Mouse (Mus musculus) hindbrain, embryonic 16.5 days (tissue): ENCODE results near the gene Lamc3. TPM values are rescaled to one million over a fixed set of nuclear protein-coding genes. Genes with fewer than 3 reads are reported as not detected.

ENCODE experiments used
- ATAC-seq: fragments of 200-750 bp; cut with Nextera tagmentation; 2 replicates; pipeline ENCODE4 v1.8.0; 2017; ENCODE audit warnings: moderate TSS enrichment, moderate library complexity
- H3K27ac ChIP-seq: fragments of 300-500 bp; sonication (generic); 2 replicates; pipeline ENCODE4 v1.5.1; 2014; ENCODE audit warnings: low read depth, mild to moderate bottlenecking, control low read depth, low read length, moderate library complexity
- H3K27me3 ChIP-seq: fragments of 300-500 bp; sonication (generic); replicated peaks from 2 replicates; pipeline ENCODE4 v1.6.1; 2014; ENCODE audit warnings: low read length; ENCODE audit not compliant: control insufficient read depth, insufficient read depth
- H3K36me3 ChIP-seq: fragments of 300-500 bp; sonication (generic); 2 replicates; pipeline ENCODE4 v1.6.1; 2014; ENCODE audit warnings: mild to moderate bottlenecking, low read length, moderate library complexity, mixed read lengths; ENCODE audit not compliant: control insufficient read depth, insufficient read depth
- H3K4me1 ChIP-seq: fragments of 300-500 bp; sonication (generic); 2 replicates; pipeline ENCODE4 v1.6.1; 2014; ENCODE audit warnings: low read depth, low read length; ENCODE audit not compliant: control insufficient read depth, insufficient read depth
- H3K4me2 ChIP-seq: fragments of 300-500 bp; sonication (generic); 2 replicates; pipeline ENCODE4 v1.6.1; 2014; ENCODE audit warnings: mild to moderate bottlenecking, low read length, control low read depth, moderate library complexity
- H3K4me3 ChIP-seq: fragments of 300-500 bp; sonication (generic); 2 replicates; pipeline ENCODE4 v1.5.1; 2014; ENCODE audit warnings: mild to moderate bottlenecking, low read length, control low read depth, moderate library complexity
- H3K9ac ChIP-seq: fragments of 300-500 bp; sonication (generic); 2 replicates; pipeline ENCODE4 v1.6.1; 2014; ENCODE audit warnings: low read depth, mild to moderate bottlenecking, control low read depth, low read length, moderate library complexity
- H3K9me3 ChIP-seq: fragments of 300-500 bp; sonication (generic); 2 replicates; pipeline ENCODE4 v1.6.1; 2014; ENCODE audit warnings: mild to moderate bottlenecking, low read length, moderate library complexity; ENCODE audit not compliant: control insufficient read depth
- WGBS: fragments of 180-500 bp; shearing (Covaris S2); extraction: QIAGEN DNeasy Blood & Tissue Kit; methylation state at CpG from one replicate; pipeline ENCODE4 v1.1.7; 2014; 5-methylcytosine and 5-hydroxymethylcytosine counted together
- polyA plus RNA-seq: library from polyadenylated mRNA; unstranded; fragments of >200 nt; fragmentation: Nextera tagmentation; extraction: Ambion mirVana; gene quantifications from 2 replicates; pipeline ENCODE4 v1.2.1, GENCODE M21; 2015

The Lamc3 gene
- polyA plus RNA-seq, 1 experiment from 2014 or later: 3.2 TPM

- H3K27me3 ChIP-seq: peaks cover 29% of the 10 kb centered on the region
- H3K27ac ChIP-seq: no peak overlapping the region
- H3K36me3 ChIP-seq: no peaks in the 10 kb centered on the region
- peaks cover 4% of the 10 kb centered on the region; the same call in 1 of the 2 replicates for H3K4me1 ChIP-seq
- H3K4me3 ChIP-seq: no peak overlapping the region
- 73% methylated on average over 1 of the region's 1 CpGs for WGBS
- no peaks in the 10 kb centered on the region for H3K9me3 ChIP-seq
- no peak overlapping the region for H3K9ac ChIP-seq
- H3K4me2 ChIP-seq: no peak overlapping the region; the same call in 1 of the 2 replicates
- ATAC-seq: no peak
Observed at GRCm38 (mm10) chr2:31888871-31889270, 1.8 kb downstream of the Lamc3 start.

- Histone ChIP-seq H3K4me2 (no peak overlapping the region), H3K9me3 (no peaks in the 10 kb centered on the region), H3K27ac (no peak overlapping the region), H3K36me3 (no peaks in the 10 kb centered on the region), H3K9ac (no peak overlapping the region), H3K4me1 (peaks cover 6% of the 10 kb centered on the region), H3K4me3 (no peak overlapping the region), H3K27me3 (peaks cover 21% of the 10 kb centered on the region)
- no peak for ATAC-seq
- 89% methylated on average over 2 of the region's 2 CpGs for WGBS
Observed at GRCm38 (mm10) chr2:31891219-31891618, 4.1 kb downstream of the Lamc3 start.

GRCm38 (mm10) chr2:31893110-31893669 lies 6.1 kb downstream of the Lamc3 start:
- Histone ChIP-seq H3K9me3 (no peaks in the 10 kb centered on the region), H3K4me3 (no peak overlapping the region), H3K27me3 (peaks cover 3% of the 10 kb centered on the region; the same call in 1 of the 2 replicates), H3K9ac (no peak overlapping the region), H3K4me2 (no peak overlapping the region), H3K27ac (no peak overlapping the region), H3K36me3 (no peaks in the 10 kb centered on the region), H3K4me1 (peaks cover 2% of the 10 kb centered on the region)
- WGBS: 76% methylated on average over 10 of the region's 10 CpGs
- ATAC-seq: no peak

GRCm38 (mm10) chr2:31894221-31894870 lies 7.3 kb downstream of the Lamc3 start:
- ATAC-seq: no peak
- Histone ChIP-seq H3K4me2 (no peak overlapping the region), H3K27ac (no peak overlapping the region), H3K4me3 (no peak overlapping the region), H3K36me3 (no peaks in the 10 kb centered on the region), H3K9ac (no peak overlapping the region), H3K4me1 (peaks cover 2% of the 10 kb centered on the region), H3K27me3 (no peaks in the 10 kb centered on the region; the same call in 1 of the 2 replicates), H3K9me3 (no peaks in the 10 kb centered on the region)
- WGBS: 57% methylated on average over 13 of the region's 13 CpGs

- peaks cover 3% of the 10 kb centered on the region for H3K4me1 ChIP-seq
- no peak overlapping the region for H3K9ac ChIP-seq
- ATAC-seq: no peak
- no peaks in the 10 kb centered on the region for H3K36me3 ChIP-seq
- no peak overlapping the region for H3K4me2 ChIP-seq
- 69% methylated on average over 4 of the region's 4 CpGs for WGBS
- H3K27me3 ChIP-seq: no peaks in the 10 kb centered on the region
- H3K9me3 ChIP-seq: no peaks in the 10 kb centered on the region
- H3K27ac ChIP-seq: no peak overlapping the region
- no peak overlapping the region for H3K4me3 ChIP-seq
Observed at GRCm38 (mm10) chr2:31900932-31901331, 13.8 kb downstream of the Lamc3 start.

GRCm38 (mm10) chr2:31901659-31902362 lies 14.7 kb downstream of the Lamc3 start:
- Histone ChIP-seq H3K27ac (no peak overlapping the region), H3K9me3 (no peaks in the 10 kb centered on the region), H3K4me2 (no peak overlapping the region), H3K9ac (no peak overlapping the region), H3K4me1 (peaks cover 3% of the 10 kb centered on the region), H3K36me3 (no peaks in the 10 kb centered on the region), H3K4me3 (no peak overlapping the region), H3K27me3 (no peaks in the 10 kb centered on the region)
- no peak for ATAC-seq
- 76% methylated on average over 4 of the region's 4 CpGs for WGBS

- Histone ChIP-seq H3K9ac (no peak overlapping the region), H3K27ac (no peak overlapping the region), H3K4me3 (no peak overlapping the region), H3K4me2 (no peak overlapping the region), H3K27me3 (no peaks in the 10 kb centered on the region), H3K36me3 (no peaks in the 10 kb centered on the region), H3K9me3 (no peaks in the 10 kb centered on the region), H3K4me1 (peaks cover 3% of the 10 kb centered on the region)
- WGBS: 20% methylated on average over 6 of the region's 6 CpGs
- ATAC-seq: no peak
Observed at GRCm38 (mm10) chr2:31904089-31904488, 17.0 kb downstream of the Lamc3 start.

GRCm38 (mm10) chr2:31904622-31905021 lies 17.5 kb downstream of the Lamc3 start:
- no peak for ATAC-seq
- Histone ChIP-seq H3K27ac (no peak overlapping the region), H3K9me3 (no peaks in the 10 kb centered on the region), H3K27me3 (no peaks in the 10 kb centered on the region), H3K4me3 (no peak overlapping the region), H3K4me2 (no peak overlapping the region), H3K9ac (no peak overlapping the region), H3K4me1 (peaks cover 3% of the 10 kb centered on the region), H3K36me3 (no peaks in the 10 kb centered on the region)
- 18% methylated on average over 8 of the region's 8 CpGs for WGBS

GRCm38 (mm10) chr2:31905682-31906081 lies 18.6 kb downstream of the Lamc3 start:
- ATAC-seq: no peak
- no peaks in the 10 kb centered on the region for H3K27me3 ChIP-seq
- no peak overlapping the region for H3K4me3 ChIP-seq
- H3K4me1 ChIP-seq: peaks cover 3% of the 10 kb centered on the region; the same call in 1 of the 2 replicates
- H3K9me3 ChIP-seq: no peaks in the 10 kb centered on the region
- H3K36me3 ChIP-seq: no peaks in the 10 kb centered on the region
- 45% methylated on average over 9 of the region's 9 CpGs for WGBS
- no peak overlapping the region for H3K9ac ChIP-seq
- H3K27ac ChIP-seq: no peak overlapping the region
- no peak overlapping the region for H3K4me2 ChIP-seq
